Mouse (Mus musculus): ENCODE measurements at regions not wholly inside any gene's neighbourhood (a gene's known extent, or its start where the extent isn't known, plus 50 kb on each side); places are given as distances from the start of the nearest gene placed in this dataset.
"Not testable (repeated sequence)": the region's sequence is repeated elsewhere in the genome, so short reads cannot be mapped to it uniquely, and the experiment has no call there.

- no peak for ATAC-seq (ENCODE audit: insufficient read depth)
Observed at GRCm38 (mm10) chr1:94582526-94582925, 530.2 kb upstream of the Pdcd1 start.

GRCm38 (mm10) chr1:94581650-94582405 is 529.5 kb upstream of the Pdcd1 start:
- Histone ChIP-seq H3K36me3 (replicated peaks) (no peaks in the 10 kb centered on the region), H3K4me2 (no peak overlapping the region), H3K27me3 (no peaks in the 10 kb centered on the region), H3K9ac (no peak overlapping the region), H3K9me3 (replicated peaks) (no peaks in the 10 kb centered on the region), H3K27ac (replicated peaks) (no peak overlapping the region), H3K4me1 (replicated peaks) (no peaks in the 10 kb centered on the region), H3K4me3 (replicated peaks) (no peak overlapping the region)
- 0 out of 2 replicates have a peak, but pooled peaks have one; percentile 34 for ATAC-seq (ENCODE audit: insufficient read depth)
- WGBS (ENCODE audit: insufficient replicate concordance) = 18% methylated on average over 4 of the region's 4 CpGs

More at GRCm38 (mm10) chr1:94582526-94582925, 530.2 kb upstream of the Pdcd1 start:
- Histone ChIP-seq H3K4me2 (no peak overlapping the region), H3K36me3 (replicated peaks) (no peaks in the 10 kb centered on the region), H3K9me3 (replicated peaks) (no peaks in the 10 kb centered on the region), H3K4me1 (replicated peaks) (no peaks in the 10 kb centered on the region), H3K27me3 (no peaks in the 10 kb centered on the region), H3K9ac (no peak overlapping the region), H3K27ac (replicated peaks) (no peak overlapping the region), H3K4me3 (replicated peaks) (no peak overlapping the region)

- H3K4me2 ChIP-seq = no peak overlapping the region
- ATAC-seq (ENCODE audit: insufficient read depth) = no peak
- no peak overlapping the region for H3K4me3 ChIP-seq (replicated peaks)
- no peaks in the 10 kb centered on the region for H3K9me3 ChIP-seq (replicated peaks)
- no peaks in the 10 kb centered on the region for H3K27me3 ChIP-seq
- no peak overlapping the region for H3K9ac ChIP-seq
- no peaks in the 10 kb centered on the region for H3K36me3 ChIP-seq (replicated peaks)
- H3K4me1 ChIP-seq (replicated peaks) = no peaks in the 10 kb centered on the region
- H3K27ac ChIP-seq (replicated peaks) = no peak overlapping the region
- 66% methylated on average over 4 of the region's 4 CpGs for WGBS (ENCODE audit: insufficient replicate concordance)
Observed at GRCm38 (mm10) chr1:94532773-94533541, 480.6 kb upstream of the Pdcd1 start.

GRCm38 (mm10) chr1:94504080-94504520 is 451.7 kb upstream of the Pdcd1 start:
- 45% methylated on average over 4 of the region's 4 CpGs for WGBS (ENCODE audit: insufficient replicate concordance)
- Histone ChIP-seq H3K27ac (replicated peaks) (no peak overlapping the region), H3K4me3 (replicated peaks) (no peak overlapping the region), H3K27me3 (no peaks in the 10 kb centered on the region), H3K9ac (no peak overlapping the region), H3K9me3 (replicated peaks) (no peaks in the 10 kb centered on the region), H3K4me2 (no peak overlapping the region), H3K4me1 (replicated peaks) (no peaks in the 10 kb centered on the region), H3K36me3 (replicated peaks) (no peaks in the 10 kb centered on the region)
- ATAC-seq (ENCODE audit: insufficient read depth) = no peak

GRCm38 (mm10) chr1:94503379-94504079 is 451.2 kb upstream of the Pdcd1 start:
- Histone ChIP-seq H3K4me1 (replicated peaks) (no peaks in the 10 kb centered on the region), H3K36me3 (replicated peaks) (no peaks in the 10 kb centered on the region), H3K27me3 (no peaks in the 10 kb centered on the region), H3K9ac (no peak overlapping the region), H3K9me3 (replicated peaks) (no peaks in the 10 kb centered on the region), H3K4me2 (no peak overlapping the region), H3K27ac (replicated peaks) (no peak overlapping the region), H3K4me3 (replicated peaks) (no peak overlapping the region)
- ATAC-seq (ENCODE audit: insufficient read depth) = no peak
- WGBS (ENCODE audit: insufficient replicate concordance) = 61% methylated on average over 6 of the region's 6 CpGs

GRCm38 (mm10) chr1:94502066-94502861 is 449.9 kb upstream of the Pdcd1 start:
- H3K27ac ChIP-seq (replicated peaks) = no peak overlapping the region
- no peak for ATAC-seq (ENCODE audit: insufficient read depth)
- H3K27me3 ChIP-seq = no peaks in the 10 kb centered on the region
- no peak overlapping the region for H3K4me2 ChIP-seq
- H3K9me3 ChIP-seq (replicated peaks) = no peaks in the 10 kb centered on the region
- no peaks in the 10 kb centered on the region for H3K36me3 ChIP-seq (replicated peaks)
- H3K4me3 ChIP-seq (replicated peaks) = no peak overlapping the region
- WGBS (ENCODE audit: insufficient replicate concordance) = 64% methylated on average over 6 of the region's 6 CpGs
- H3K9ac ChIP-seq = no peak overlapping the region
- H3K4me1 ChIP-seq (replicated peaks) = no peaks in the 10 kb centered on the region

- Histone ChIP-seq H3K4me2 (no peak overlapping the region), H3K9ac (no peak overlapping the region), H3K4me3 (replicated peaks) (no peak overlapping the region), H3K27ac (replicated peaks) (no peak overlapping the region), H3K36me3 (replicated peaks) (no peaks in the 10 kb centered on the region), H3K27me3 (no peaks in the 10 kb centered on the region), H3K9me3 (replicated peaks) (no peaks in the 10 kb centered on the region), H3K4me1 (replicated peaks) (no peaks in the 10 kb centered on the region)
- no peak for ATAC-seq (ENCODE audit: insufficient read depth)
- WGBS (ENCODE audit: insufficient replicate concordance) = 27% methylated on average over 2 of the region's 2 CpGs
Observed at GRCm38 (mm10) chr1:94496992-94497391, 444.6 kb upstream of the Pdcd1 start.

- Histone ChIP-seq H3K36me3 (replicated peaks) (no peaks in the 10 kb centered on the region), H3K4me3 (replicated peaks) (no peak overlapping the region), H3K4me1 (replicated peaks) (no peaks in the 10 kb centered on the region), H3K27ac (replicated peaks) (no peak overlapping the region), H3K9ac (no peak overlapping the region), H3K9me3 (replicated peaks) (no peaks in the 10 kb centered on the region), H3K4me2 (no peak overlapping the region), H3K27me3 (no peaks in the 10 kb centered on the region)
- ATAC-seq (ENCODE audit: insufficient read depth) = no peak
- 64% methylated on average over 3 of the region's 3 CpGs for WGBS (ENCODE audit: insufficient replicate concordance)
Observed at GRCm38 (mm10) chr1:94496341-94496740, 444.0 kb upstream of the Pdcd1 start.

- no peaks in the 10 kb centered on the region for H3K4me1 ChIP-seq (replicated peaks)
- H3K9ac ChIP-seq = no peak overlapping the region
- H3K27me3 ChIP-seq = no peaks in the 10 kb centered on the region
- 16% methylated on average over 3 of the region's 3 CpGs for WGBS (ENCODE audit: insufficient replicate concordance)
- no peak overlapping the region for H3K4me3 ChIP-seq (replicated peaks)
- ATAC-seq (ENCODE audit: insufficient read depth) = no peak
- H3K36me3 ChIP-seq (replicated peaks) = no peaks in the 10 kb centered on the region
- no peaks in the 10 kb centered on the region for H3K9me3 ChIP-seq (replicated peaks)
- H3K27ac ChIP-seq (replicated peaks) = no peak overlapping the region
- no peak overlapping the region for H3K4me2 ChIP-seq
Observed at GRCm38 (mm10) chr1:94487062-94487461, 434.7 kb upstream of the Pdcd1 start.

GRCm38 (mm10) chr1:94469834-94470233 is 417.5 kb upstream of the Pdcd1 start:
- not testable (repeated sequence) for H3K27ac ChIP-seq (replicated peaks); H3K4me3 ChIP-seq (replicated peaks); H3K9ac ChIP-seq; H3K27me3 ChIP-seq; H3K36me3 ChIP-seq (replicated peaks); H3K9me3 ChIP-seq (replicated peaks); H3K4me2 ChIP-seq; H3K4me1 ChIP-seq (replicated peaks)
- WGBS (ENCODE audit: insufficient replicate concordance) = 84% methylated on average over 18 of the region's 18 CpGs
- ATAC-seq (ENCODE audit: insufficient read depth) = peak; percentile 100

Data from liver, embryonic 15.5 days (tissue).